Mouse (Mus musculus): ENCODE measurements around the gene Gm7168.
"Not testable (repeated sequence)": the region's sequence is repeated elsewhere in the genome, so short reads cannot be mapped to it uniquely, and the experiment has no call there.

DNA sequence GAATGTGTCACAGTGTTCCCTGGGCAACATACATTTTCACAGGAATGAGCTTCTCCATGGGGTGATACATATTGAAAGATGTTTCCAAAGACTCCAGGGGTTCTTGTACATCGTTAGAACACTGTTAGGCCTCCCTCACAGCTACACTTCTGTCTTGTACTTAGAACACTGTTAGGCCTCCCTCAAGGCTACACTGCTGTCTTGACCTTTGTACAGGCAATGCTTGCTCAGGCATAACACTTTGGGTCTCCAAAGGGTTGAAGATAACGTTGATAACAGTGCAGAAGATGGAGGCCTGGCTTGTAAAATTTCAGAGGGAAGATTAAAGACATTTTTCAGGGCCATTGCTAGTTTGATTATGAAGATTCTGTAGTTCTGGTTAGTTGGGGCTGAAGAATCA is 10.0 kb downstream of the Gm7168 start:
- TF ChIP-seq CTCF (IDR thresholded peaks at IDR 0.05; ENCODE audit: low read depth); EP300 (optimal IDR thresholded peaks at IDR 0.05): not testable (repeated sequence)

Data from stomach, postnatal 0 days (tissue).